Mouse (Mus musculus) MEL (cell line): Measurements from ENCODE around the gene Polr2e.
A peak's percentile ranks its signal among the peaks of the same experiment; 100 is the strongest.

Source experiments
- CTCF ChIP-seq, 3 experiments: IDR thresholded peaks in 2 of 3; conservative IDR thresholded peaks in 1 of 3; 2 replicates each; pipeline ENCODE4 v1.5.1; 2011 to 2012; ENCODE audit warnings: low read length in 3 of 3, low read depth in 2 of 3, mild to moderate bottlenecking in 2 of 3, improper control_type of control experiment in 1 of 3, inconsistent platforms in 1 of 3, mixed read lengths in 1 of 3, moderate library complexity in 1 of 3; ENCODE audit not compliant: control insufficient read depth in 1 of 3, insufficient read depth in 1 of 3, poor library complexity in 1 of 3, severe bottlenecking in 1 of 3
- E2F4 ChIP-seq: IDR thresholded peaks from 2 replicates; pipeline ENCODE4 v1.6.1; 2011; ENCODE audit warnings: low read depth, low read length, improper control_type of control experiment, borderline replicate concordance
- GATA1 ChIP-seq: IDR thresholded peaks from 2 replicates; pipeline ENCODE4 v1.6.1; 2011; ENCODE audit warnings: low read depth, low read length, improper control_type of control experiment
- HCFC1 ChIP-seq: IDR thresholded peaks from 2 replicates; pipeline ENCODE4 v1.6.1; 2012; ENCODE audit warnings: low read depth, mild to moderate bottlenecking, inconsistent platforms, low read length, improper control_type of control experiment, moderate library complexity
- MXI1 ChIP-seq: IDR thresholded peaks from 2 replicates; pipeline ENCODE4 v1.6.1; 2011; ENCODE audit warnings: mild to moderate bottlenecking, low read depth, low read length, improper control_type of control experiment
- NELFE ChIP-seq: IDR thresholded peaks from 2 replicates; pipeline ENCODE4 v1.6.1; 2011; ENCODE audit warnings: low read depth, low read length, improper control_type of control experiment
- RCOR1 ChIP-seq: IDR thresholded peaks from 2 replicates; pipeline ENCODE4 v1.6.1; 2012; ENCODE audit warnings: low read depth, mild to moderate bottlenecking, inconsistent platforms, low read length, improper control_type of control experiment
- SIN3A ChIP-seq: IDR thresholded peaks from 2 replicates; pipeline ENCODE4 v1.6.1; 2012; ENCODE audit warnings: low read length, improper control_type of control experiment, inconsistent platforms
- TCF12 ChIP-seq: IDR thresholded peaks from 2 replicates; pipeline ENCODE4 v1.6.1; 2014; ENCODE audit warnings: low read depth, mild to moderate bottlenecking, inconsistent platforms, low read length, improper control_type of control experiment, moderate library complexity

DNA sequence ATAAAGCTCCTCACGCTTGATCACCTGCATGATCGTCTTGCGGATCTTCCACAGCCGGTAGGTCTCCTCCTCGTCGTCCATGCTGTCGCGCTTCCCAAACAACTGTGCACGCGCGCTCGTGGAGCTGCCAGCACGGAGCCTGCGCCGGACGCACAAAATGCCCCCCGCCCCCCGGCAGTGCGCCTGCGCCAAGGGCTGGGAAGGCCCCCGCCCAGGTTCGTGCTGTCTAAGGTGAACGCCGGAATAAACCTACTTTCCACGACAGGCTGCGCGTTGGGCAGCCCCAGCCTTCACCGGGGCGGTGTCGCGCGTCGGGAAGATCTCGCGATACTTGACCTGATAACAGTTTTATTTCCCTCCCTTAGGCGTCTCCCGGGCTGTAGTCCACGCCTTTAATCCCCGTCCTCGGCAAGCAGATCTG lies at the start of gene Polr2e:
- TF ChIP-seq HCFC1 (peak; percentile 95), MXI1 (peak; percentile 99), CTCF (IDR thresholded peaks at IDR 0.05 in 2 of 3, conservative IDR thresholded peaks at IDR 0.05 in 1 of 3; ENCODE audit: control insufficient read depth in 1 of 3, insufficient read depth in 1 of 3, low read depth in 2 of 3, low read length in 3 of 3, poor library complexity in 1 of 3, severe bottlenecking in 1 of 3) (0 out of 6 replicates have a peak, but pooled peaks of 1 of the 3 experiments have one; percentile 5), GATA1 (peak; percentile 58; the same call in 1 of the 2 replicates), SIN3A (peak; percentile 86), E2F4 (no peak), NELFE (peak; percentile 90), RCOR1 (no peak), TCF12 (no peak; the same call in 1 of the 2 replicates)
